Comparison of ENCODE assay signal across 13 mouse cellular contexts in genomic region chr5:5180711-5181110, GRCm38 (mm10).
A peak's percentile ranks its signal among the peaks of the same experiment; 100 is the strongest.
DNase-seq lines count a peak whose midpoint lies in the region; ATAC-seq and TF ChIP-seq lines count a peak whose summit lies in the region.
"Had no signal": no experiment of that assay in that cellular context is flagged by ENCODE, and none has a peak within 500 bp of the region (broad histone marks: within the 10 kb centered on the region; RNA-seq: fewer than 3 reads in every experiment).

No protein-coding gene starts in this region.

- no peak overlapping the region for H3K4me3 ChIP-seq in gastrocnemius, adult 2 months
- no peak overlapping the region for H3K4me3 ChIP-seq in lung, embryonic 14.5 days (ENCODE audit: low read depth, low read length)
- H3K4me3 ChIP-seq in liver, embryonic 14.5 days (ENCODE audit: insufficient read depth in 1 of 2, low read depth in 2 of 2, low read length in 2 of 2): no peak overlapping the region
- H3K4me3 ChIP-seq: forebrain, embryonic 15.5 days; hindbrain, embryonic 12.5 days; stomach, embryonic 15.5 days had no signal

- H3K9me3 ChIP-seq in lung, embryonic 14.5 days (ENCODE audit: low read depth, low read length): no peaks in the 10 kb centered on the region
- no peaks in the 10 kb centered on the region for H3K9me3 ChIP-seq in liver, embryonic 14.5 days (ENCODE audit: control insufficient read depth, low read length)
- H3K9me3 ChIP-seq: forebrain, embryonic 15.5 days; hindbrain, embryonic 12.5 days; stomach, embryonic 15.5 days had no signal

- H3K4me1 ChIP-seq in lung, embryonic 14.5 days (ENCODE audit: insufficient read depth): peaks cover 2% of the 10 kb centered on the region; the same call in 1 of the 2 replicates
- H3K4me1 ChIP-seq in liver, embryonic 14.5 days (replicated peaks; ENCODE audit: control insufficient read depth in 2 of 2, insufficient read depth in 2 of 2, low read length in 1 of 2): peaks cover 0 to 7% of the 10 kb centered on the region in 2 experiments; a peak in 2 of 4 replicates
- H3K4me1 ChIP-seq: stomach, embryonic 15.5 days had no signal

- no peak for DNase-seq in gastrocnemius, adult 2 months
- no peak for DNase-seq in gastrocnemius, postnatal 4 days (ENCODE audit: low spot score in 2 of 2)
- DNase-seq in lung, embryonic 14.5 days: no peak
- no peak for DNase-seq in lung, postnatal 14 days
- DNase-seq in brain, adult 2 months (ENCODE audit: low read depth, low spot score): peak; percentile 32
- no peak for DNase-seq in liver, embryonic 14.5 days (ENCODE audit: low read depth in 3 of 3, low spot score in 3 of 3)
- no peak for DNase-seq in left cerebral cortex, adult 18-20 months (ENCODE audit: low spot score in 2 of 2)
- DNase-seq in thymus, postnatal 0 days (ENCODE audit: low spot score): no peak
- DNase-seq: adrenal gland, adult 8-10 months; B cell, adult 2 months had no signal

- peak overlapping the region; percentile 13; the same call in 1 of the 2 replicates for H3K27ac ChIP-seq in gastrocnemius, adult 2 months
- H3K27ac ChIP-seq in lung, embryonic 14.5 days (ENCODE audit: low read depth): no peak overlapping the region
- no peak overlapping the region for H3K27ac ChIP-seq in liver, embryonic 14.5 days
- H3K27ac ChIP-seq: forebrain, embryonic 15.5 days; hindbrain, embryonic 12.5 days; stomach, embryonic 15.5 days had no signal

- no peak overlapping the region for H3K4me2 ChIP-seq in lung, embryonic 14.5 days
- no peak overlapping the region for H3K4me2 ChIP-seq in liver, embryonic 14.5 days (ENCODE audit: low read depth)
- H3K4me2 ChIP-seq: forebrain, embryonic 15.5 days; hindbrain, embryonic 12.5 days; stomach, embryonic 15.5 days had no signal

- no peak for TF ChIP-seq EP300 in liver, embryonic 14.5 days (IDR thresholded peaks at IDR 0.05; ENCODE audit: low read depth)

- no peak overlapping the region for H3K9ac ChIP-seq in lung, embryonic 14.5 days
- no peak overlapping the region for H3K9ac ChIP-seq in liver, embryonic 14.5 days (replicated peaks)
- H3K9ac ChIP-seq: forebrain, embryonic 15.5 days; hindbrain, embryonic 12.5 days; stomach, embryonic 15.5 days had no signal

- H3K27me3 ChIP-seq in lung, embryonic 14.5 days (ENCODE audit: insufficient read depth, low read length): no peaks in the 10 kb centered on the region
- no peaks in the 10 kb centered on the region for H3K27me3 ChIP-seq in liver, embryonic 14.5 days (ENCODE audit: control insufficient read depth, insufficient read depth, low read length)
- H3K27me3 ChIP-seq: forebrain, embryonic 15.5 days; hindbrain, embryonic 12.5 days; stomach, embryonic 15.5 days had no signal

- H3K36me3 ChIP-seq in lung, embryonic 14.5 days (ENCODE audit: insufficient read depth): no peaks in the 10 kb centered on the region
- no peaks in the 10 kb centered on the region for H3K36me3 ChIP-seq in liver, embryonic 14.5 days (replicated peaks; ENCODE audit: control insufficient read depth, insufficient read depth, low read depth)
- H3K36me3 ChIP-seq: forebrain, embryonic 15.5 days; hindbrain, embryonic 12.5 days; stomach, embryonic 15.5 days had no signal

- intact Hi-C loops in gastrocnemius, adult 2 months (cut with DNase I): no loop called here

- peak; percentile 80; the same call in 1 of the 2 replicates for ATAC-seq in lung, embryonic 14.5 days (ENCODE audit: insufficient read depth)
- ATAC-seq in liver, embryonic 14.5 days (ENCODE audit: insufficient read depth): peak; percentile 47; the same call in 1 of the 2 replicates
- ATAC-seq: forebrain, embryonic 15.5 days had no signal

- TF ChIP-seq CTCF in gastrocnemius, adult 2 months (IDR thresholded peaks at IDR 0.05): no peak
- no peak for TF ChIP-seq CTCF in lung, embryonic 14.5 days (IDR thresholded peaks at IDR 0.05; ENCODE audit: low read depth)
- no peak for TF ChIP-seq CTCF in liver, embryonic 14.5 days (IDR thresholded peaks at IDR 0.05; ENCODE audit: low read depth)

- WGBS in lung, embryonic 14.5 days: 53% methylated on average over 2 of the region's 2 CpGs
- 54% methylated on average over 2 of the region's 2 CpGs for WGBS in liver, embryonic 14.5 days (ENCODE audit: insufficient replicate concordance)
